Mouse (Mus musculus) mesoderm, embryonic 11.5 days (tissue): ENCODE measurements around the gene Acer3.

Experiments used
- DNase-seq: peaks from one replicate; pipeline ENCODE4 v3.0.0-alpha.2; 2012; ENCODE audit warnings: low read depth, low spot score

Acer3 gene

GRCm38 (mm10) chr7:98186637-98187036, 134.4 kb downstream of the Acer3 start:
- peak; percentile 53 for DNase-seq

DNA sequence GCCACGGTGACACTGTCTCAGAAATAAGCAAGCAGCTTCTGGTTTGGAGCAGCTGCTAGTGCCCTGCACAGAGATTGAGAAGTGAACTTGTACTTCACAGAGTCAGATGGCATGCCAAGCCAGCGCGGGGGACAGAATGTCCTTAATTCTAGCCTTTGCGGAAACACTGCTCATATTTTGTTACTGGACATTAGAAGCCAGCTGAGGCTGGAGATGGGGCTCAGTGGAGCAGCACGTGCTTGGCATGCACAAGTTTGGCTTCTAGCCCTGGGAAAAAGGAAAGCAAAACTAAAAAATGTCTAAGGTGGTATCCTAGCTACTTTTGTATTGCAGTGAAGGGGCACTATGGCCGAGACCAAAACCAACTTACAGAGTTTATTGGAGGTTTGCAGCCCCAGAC, 135.7 kb downstream of the Acer3 start:
- no peak for DNase-seq

GRCm38 (mm10) chr7:98178560-98179231, 142.3 kb downstream of the Acer3 start:
- DNase-seq, result no peak

GRCm38 (mm10) chr7:98177929-98178559, 143.0 kb downstream of the Acer3 start, which contains the start of gene Capn5:
TSS of gene Capn5 (minus strand) at chr7:98178274.
- peak; percentile 81 for DNase-seq

- no peak for DNase-seq
Measured at GRCm38 (mm10) chr7:98177566-98177928, 143.5 kb downstream of the Acer3 start.

GRCm38 (mm10) chr7:98177071-98177485, 143.9 kb downstream of the Acer3 start:
- no peak for DNase-seq

DNA sequence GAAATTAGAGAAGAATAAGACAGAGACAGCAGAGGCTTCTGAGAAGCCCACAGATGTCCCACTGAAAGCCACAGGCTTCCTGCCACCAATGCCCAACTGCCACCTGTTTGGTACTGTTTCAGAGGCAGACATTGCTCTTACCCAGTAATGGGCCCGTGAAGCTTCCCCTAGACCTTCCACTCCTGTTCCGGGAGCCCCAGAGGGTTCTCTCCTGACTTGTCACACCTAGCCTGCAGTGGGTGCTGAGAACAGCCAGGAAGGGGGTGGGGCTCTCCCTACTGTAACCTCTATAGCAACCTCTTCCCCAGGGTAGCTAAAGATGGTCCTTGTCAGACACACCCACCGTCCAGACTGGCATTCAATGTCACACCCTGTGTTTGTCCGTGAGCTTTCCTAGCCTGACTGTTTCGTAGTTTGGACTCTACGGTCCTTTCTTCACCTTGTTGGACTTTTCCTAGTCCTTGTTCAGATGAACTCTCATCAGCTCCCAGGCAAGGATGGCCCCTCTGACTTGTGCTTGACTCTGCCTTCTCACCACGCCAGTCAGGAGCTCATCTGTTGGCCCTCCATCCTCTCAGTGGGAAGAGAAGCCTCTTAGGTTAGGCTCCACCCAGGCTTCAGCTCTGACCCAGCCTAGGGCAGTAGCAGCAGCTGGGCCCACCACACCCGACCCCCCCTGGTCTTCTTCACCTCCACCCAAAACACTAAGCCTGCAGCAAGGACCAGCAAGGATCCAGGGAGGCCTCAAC, 144.5 kb downstream of the Acer3 start:
- DNase-seq, result no peak

DNA sequence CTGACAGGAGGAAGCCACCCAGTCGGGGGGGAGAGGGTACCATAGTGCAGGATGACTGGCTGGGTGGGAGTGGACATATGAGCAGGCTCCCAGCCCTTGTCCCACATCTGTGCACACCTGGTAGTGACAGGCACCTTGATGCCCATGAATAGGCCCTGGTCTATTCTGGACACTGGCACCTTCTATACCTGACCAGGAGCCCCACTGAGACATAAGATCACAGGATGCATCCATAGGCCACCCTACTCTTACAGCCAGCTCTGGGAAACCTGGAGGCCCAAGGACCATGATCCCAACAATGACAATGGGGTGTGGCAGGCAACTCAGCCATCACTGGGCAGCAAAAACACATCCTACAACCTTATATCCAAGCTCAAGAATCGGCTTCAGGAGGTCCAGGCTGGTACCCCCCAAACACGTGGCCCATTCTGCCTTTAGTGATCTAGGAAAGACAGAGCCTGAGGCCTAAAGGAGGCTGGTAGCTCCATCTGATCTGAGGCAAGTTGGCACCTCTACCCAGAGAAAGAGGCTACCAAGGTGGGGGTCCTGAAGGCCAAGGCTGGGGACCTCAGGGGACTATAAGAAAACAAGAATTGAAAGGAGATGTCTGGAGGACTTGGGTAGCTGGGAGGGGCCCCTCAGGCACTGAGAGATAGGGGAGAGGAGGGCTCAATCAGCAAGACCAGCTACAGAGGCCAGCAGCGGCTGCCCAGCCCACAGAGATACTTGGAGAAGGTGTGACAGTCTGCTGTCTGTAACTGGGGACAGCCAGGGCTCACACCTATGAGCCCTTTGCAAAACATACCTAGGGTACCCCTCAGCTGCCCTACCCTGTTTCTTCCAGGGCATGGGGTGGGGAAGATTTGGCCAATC, 145.9 kb downstream of the Acer3 start:
- DNase-seq, result no peak

DNA sequence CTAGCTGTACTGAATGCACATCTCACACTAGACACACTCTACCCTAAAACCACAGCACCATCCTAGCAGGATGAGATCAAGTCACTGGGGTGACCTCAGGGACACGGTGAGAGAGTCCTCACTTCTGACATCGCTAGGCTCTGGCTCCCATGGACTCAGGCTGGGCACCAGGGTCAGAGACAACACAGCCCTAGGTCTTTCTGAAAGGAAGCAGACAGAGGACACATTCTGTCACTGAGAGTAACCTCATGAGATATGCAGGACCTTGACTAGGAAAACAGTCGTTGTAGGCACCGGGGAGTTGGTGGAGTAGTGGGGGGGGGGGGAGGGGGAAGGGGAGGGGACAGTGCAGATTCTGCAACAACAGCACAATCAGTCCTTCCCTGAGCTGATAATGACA, 147.6 kb downstream of the Acer3 start:
- no peak for DNase-seq

DNA sequence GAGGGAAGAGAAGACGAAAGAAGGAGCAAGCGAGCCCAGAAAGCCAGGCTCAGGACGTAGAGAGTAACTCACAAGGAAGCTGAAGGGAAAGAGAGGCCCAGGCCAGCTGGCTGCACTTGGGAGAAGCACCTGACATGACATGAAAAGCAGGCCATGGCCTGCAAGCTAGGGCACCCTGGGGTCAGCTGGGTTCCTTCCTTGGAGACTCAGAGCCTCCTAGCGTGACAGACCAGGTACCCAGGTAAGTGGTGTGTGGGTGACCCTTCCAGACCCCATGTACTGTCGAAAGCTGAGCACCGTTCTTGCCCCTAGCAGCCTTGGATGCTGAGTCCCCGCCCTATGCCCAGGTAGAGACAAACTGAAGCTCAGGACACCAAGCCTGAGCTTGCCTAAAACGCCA, 148.3 kb downstream of the Acer3 start:
- no peak for DNase-seq

GRCm38 (mm10) chr7:98171141-98172073, 149.6 kb downstream of the Acer3 start:
- no peak for DNase-seq

DNA sequence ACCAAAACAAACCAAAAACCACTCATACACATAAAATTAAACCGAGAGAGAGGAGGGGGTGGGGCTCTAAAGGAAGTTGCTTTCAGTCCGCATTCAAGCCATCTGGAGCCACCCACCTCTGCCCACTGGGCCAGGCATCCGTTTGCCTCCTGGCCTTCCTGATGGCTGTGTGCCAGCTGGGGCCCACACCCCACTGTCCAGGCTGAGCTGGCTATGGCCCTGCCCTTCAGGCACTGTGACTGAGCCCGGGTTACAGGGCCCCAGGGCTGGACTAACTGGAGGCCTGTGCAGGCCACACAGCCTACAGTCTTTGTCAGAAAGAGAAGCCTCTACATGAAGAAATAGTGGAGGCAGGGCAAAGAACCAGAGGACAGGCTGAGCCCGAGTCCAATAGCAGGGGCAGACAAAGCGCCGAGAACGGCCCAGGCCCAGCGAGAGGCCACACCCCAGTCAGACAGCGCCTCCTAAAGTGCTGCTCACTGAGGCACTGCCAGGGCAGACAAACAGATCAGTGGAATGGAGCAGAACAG, 155.9 kb downstream of the Acer3 start:
- no peak for DNase-seq

GRCm38 (mm10) chr7:98164382-98164998, 156.5 kb downstream of the Acer3 start:
- DNase-seq, result no peak

DNA sequence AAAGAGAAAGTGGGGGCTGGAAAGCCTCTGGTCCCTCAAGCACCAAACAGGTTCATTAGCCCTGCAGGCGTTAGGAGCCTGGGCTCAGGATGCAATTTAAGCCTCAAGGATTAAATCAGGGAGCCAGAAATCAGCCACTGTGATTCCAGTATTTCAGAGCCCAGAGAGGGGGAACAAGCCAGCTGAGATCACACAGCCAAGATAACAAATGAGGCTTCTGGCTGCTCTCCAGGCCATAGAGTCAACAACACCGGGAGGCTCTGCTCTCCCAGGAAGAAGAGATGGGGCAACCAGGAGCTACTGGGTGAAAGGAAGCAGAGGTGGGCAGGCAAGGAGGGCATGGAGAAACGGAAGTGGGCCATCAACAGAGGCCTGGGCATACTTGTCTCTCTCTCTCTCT, 157.3 kb downstream of the Acer3 start:
- no peak for DNase-seq

GRCm38 (mm10) chr7:98162239-98162638, 158.8 kb downstream of the Acer3 start:
- no peak for DNase-seq

DNA sequence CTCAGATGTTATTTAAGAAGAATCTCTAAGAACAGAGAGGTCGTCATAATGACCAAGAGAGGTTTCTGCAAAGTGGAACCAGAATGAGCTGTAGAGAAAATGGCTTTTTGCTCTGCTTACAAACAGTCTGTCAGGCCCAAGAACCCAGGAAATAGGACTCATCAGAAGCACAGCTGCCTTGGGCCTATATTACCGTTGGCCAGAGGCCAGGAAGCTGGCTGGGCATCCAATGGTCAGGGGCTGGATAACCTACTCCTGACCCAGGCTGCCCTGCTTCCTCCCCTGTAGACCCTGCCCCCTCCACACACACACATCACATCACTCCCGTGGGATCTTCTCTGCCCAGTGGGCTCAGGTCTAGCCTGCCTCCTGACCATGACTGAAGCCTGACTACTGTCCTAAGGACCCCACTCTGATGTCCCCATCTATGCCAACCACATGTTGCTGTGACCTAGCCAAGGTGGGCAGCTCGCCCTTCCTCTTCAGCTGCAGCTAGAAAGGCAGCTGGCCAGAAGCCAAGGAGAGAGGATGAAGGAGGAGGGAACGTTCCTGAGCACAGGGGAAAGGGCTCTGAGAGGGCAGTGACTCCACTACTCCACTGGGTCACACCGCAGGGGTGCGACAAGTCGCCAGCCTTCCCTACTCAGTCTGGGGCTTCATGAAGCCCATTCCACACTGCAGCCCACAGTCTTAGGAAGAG, 160.8 kb downstream of the Acer3 start:
- no peak for DNase-seq

GRCm38 (mm10) chr7:98158481-98158880, 162.5 kb downstream of the Acer3 start:
- no peak for DNase-seq

- no peak for DNase-seq
Measured at GRCm38 (mm10) chr7:98157636-98158332, 163.2 kb downstream of the Acer3 start.
